Mouse (Mus musculus) MEL (cell line): ENCODE measurements at regions not wholly inside any gene's neighbourhood (a gene's known extent, or its start where the extent isn't known, plus 50 kb on each side); places are given as distances from the start of the nearest gene placed in this dataset.

ENCODE experiments used
- CHD1 ChIP-seq: IDR thresholded peaks from 2 replicates; pipeline ENCODE4 v1.6.1; 2012; ENCODE audit warnings: low read depth, mild to moderate bottlenecking, inconsistent platforms, low read length, improper control_type of control experiment
- CTCF ChIP-seq, 3 experiments: IDR thresholded peaks in 2 of 3; conservative IDR thresholded peaks in 1 of 3; 2 replicates each; pipeline ENCODE4 v1.5.1; 2011 to 2012; ENCODE audit warnings: low read length in 3 of 3, low read depth in 2 of 3, mild to moderate bottlenecking in 2 of 3, improper control_type of control experiment in 1 of 3, inconsistent platforms in 1 of 3, mixed read lengths in 1 of 3, moderate library complexity in 1 of 3; ENCODE audit not compliant: control insufficient read depth in 1 of 3, insufficient read depth in 1 of 3, poor library complexity in 1 of 3, severe bottlenecking in 1 of 3
- E2F4 ChIP-seq: IDR thresholded peaks from 2 replicates; pipeline ENCODE4 v1.6.1; 2011; ENCODE audit warnings: low read depth, low read length, improper control_type of control experiment, borderline replicate concordance
- ELF1 ChIP-seq: IDR thresholded peaks from 2 replicates; pipeline ENCODE4 v1.6.1; 2014; ENCODE audit warnings: low read depth, mild to moderate bottlenecking, inconsistent platforms, low read length, improper control_type of control experiment, moderate library complexity
- EP300 ChIP-seq, 2 experiments: IDR thresholded peaks; 2 replicates each; pipeline ENCODE4 v1.6.1; 2011; ENCODE audit warnings: improper control_type of control experiment in 2 of 2, low read length in 2 of 2, low read depth in 1 of 2, mild to moderate bottlenecking in 1 of 2
- GATA1 ChIP-seq: IDR thresholded peaks from 2 replicates; pipeline ENCODE4 v1.6.1; 2011; ENCODE audit warnings: low read depth, low read length, improper control_type of control experiment
- KAT2A ChIP-seq: conservative IDR thresholded peaks from 2 replicates; pipeline ENCODE4 v1.6.1; 2012; ENCODE audit warnings: low read depth, low read length, improper control_type of control experiment, inconsistent platforms
- MAFK ChIP-seq: IDR thresholded peaks from 2 replicates; pipeline ENCODE4 v1.6.1; 2011; ENCODE audit warnings: low read depth, mild to moderate bottlenecking, low read length, improper control_type of control experiment, borderline replicate concordance
- POLR2A ChIP-seq, 2 experiments: IDR thresholded peaks; 2 replicates each; pipeline ENCODE4 v1.6.1; 2011 to 2012; ENCODE audit warnings: low read length in 2 of 2, mild to moderate bottlenecking in 2 of 2, control low read depth in 1 of 2, improper control_type of control experiment in 1 of 2, low read depth in 1 of 2, moderate library complexity in 1 of 2; ENCODE audit not compliant: control insufficient read depth in 1 of 2, insufficient read depth in 1 of 2, poor library complexity in 1 of 2
- POLR2AphosphoS2 ChIP-seq: IDR thresholded peaks from 2 replicates; pipeline ENCODE4 v1.6.1; 2011; ENCODE audit warnings: low read length, improper control_type of control experiment
- POLR2AphosphoS5 ChIP-seq: IDR thresholded peaks from 2 replicates; pipeline ENCODE4 v1.6.1; 2012; ENCODE audit warnings: low read depth, borderline replicate concordance, mild to moderate bottlenecking, inconsistent platforms, low read length, moderate library complexity, mixed read lengths
- RAD21 ChIP-seq: IDR thresholded peaks from 2 replicates; pipeline ENCODE4 v1.6.1; 2011; ENCODE audit warnings: mild to moderate bottlenecking, low read depth, low read length, improper control_type of control experiment
- TAL1 ChIP-seq: IDR thresholded peaks from 2 replicates; pipeline ENCODE4 v1.6.1; 2012; ENCODE audit warnings: mild to moderate bottlenecking, inconsistent platforms, low read length, moderate library complexity, mixed read lengths
- ZC3H11A ChIP-seq: IDR thresholded peaks from 2 replicates; pipeline ENCODE4 v1.6.1; 2012; ENCODE audit warnings: low read depth, mild to moderate bottlenecking, inconsistent platforms, low read length, improper control_type of control experiment

- TF ChIP-seq POLR2A (IDR thresholded peaks at IDR 0.05; ENCODE audit: control insufficient read depth in 1 of 2, insufficient read depth in 1 of 2, low read depth in 1 of 2, low read length in 2 of 2, poor library complexity in 1 of 2) (no peak), EP300 (IDR thresholded peaks at IDR 0.05; ENCODE audit: low read depth in 1 of 2, low read length in 2 of 2) (no peak), CHD1 (no peak), ZC3H11A (no peak), POLR2AphosphoS5 (no peak), TAL1 (no peak), KAT2A (no peak), E2F4 (no peak), CTCF (IDR thresholded peaks at IDR 0.05 in 2 of 3, conservative IDR thresholded peaks at IDR 0.05 in 1 of 3; ENCODE audit: control insufficient read depth in 1 of 3, insufficient read depth in 1 of 3, low read depth in 2 of 3, low read length in 3 of 3, poor library complexity in 1 of 3, severe bottlenecking in 1 of 3) (no peak), RAD21 (no peak), MAFK (no peak), GATA1 (no peak), ELF1 (no peak), POLR2AphosphoS2 (no peak)
These were observed 458.5 kb downstream of the Wdr11 start for GRCm38 (mm10) chr7:130050120-130050519.
